Mouse (Mus musculus) spleen, adult 2 months (tissue): ENCODE results near the gene Erg.

ENCODE experiments used
- CTCF ChIP-seq: fragments of 200-500 bp; IDR thresholded peaks from 2 replicates; pipeline ENCODE4 v1.5.1; 2011; ENCODE audit warnings: mild to moderate bottlenecking, inconsistent platforms; ENCODE audit not compliant: insufficient read depth, insufficient read length, insufficient replicate concordance; ENCODE audit errors: extremely low read depth
- POLR2A ChIP-seq: fragments of 200-500 bp; IDR thresholded peaks from 2 replicates; pipeline ENCODE4 v1.6.1; 2011; ENCODE audit warnings: low read depth, low read length, inconsistent platforms

DNA sequence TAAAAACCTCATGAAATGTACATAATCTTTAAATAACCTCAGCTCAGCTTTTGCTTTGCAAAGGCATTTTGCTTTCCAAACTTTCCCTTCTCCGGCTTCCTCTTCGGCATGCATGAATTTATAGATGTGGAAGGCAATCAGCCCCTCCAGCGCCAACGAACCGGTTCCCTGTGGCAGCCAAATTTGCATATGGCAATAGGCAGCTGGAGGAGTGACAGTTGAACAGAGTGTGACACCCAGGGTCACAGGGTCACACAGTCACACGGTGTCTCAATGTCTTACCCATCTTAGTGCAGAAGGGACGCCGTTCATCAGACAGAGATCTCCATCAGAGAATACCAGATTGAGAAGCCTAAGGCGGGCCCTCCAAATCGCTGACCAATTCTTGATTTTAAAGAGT lies 45.4 kb upstream of the Erg start:
- TF ChIP-seq POLR2A: no peak
- no peak for TF ChIP-seq CTCF
